In the genomic region with DNA sequence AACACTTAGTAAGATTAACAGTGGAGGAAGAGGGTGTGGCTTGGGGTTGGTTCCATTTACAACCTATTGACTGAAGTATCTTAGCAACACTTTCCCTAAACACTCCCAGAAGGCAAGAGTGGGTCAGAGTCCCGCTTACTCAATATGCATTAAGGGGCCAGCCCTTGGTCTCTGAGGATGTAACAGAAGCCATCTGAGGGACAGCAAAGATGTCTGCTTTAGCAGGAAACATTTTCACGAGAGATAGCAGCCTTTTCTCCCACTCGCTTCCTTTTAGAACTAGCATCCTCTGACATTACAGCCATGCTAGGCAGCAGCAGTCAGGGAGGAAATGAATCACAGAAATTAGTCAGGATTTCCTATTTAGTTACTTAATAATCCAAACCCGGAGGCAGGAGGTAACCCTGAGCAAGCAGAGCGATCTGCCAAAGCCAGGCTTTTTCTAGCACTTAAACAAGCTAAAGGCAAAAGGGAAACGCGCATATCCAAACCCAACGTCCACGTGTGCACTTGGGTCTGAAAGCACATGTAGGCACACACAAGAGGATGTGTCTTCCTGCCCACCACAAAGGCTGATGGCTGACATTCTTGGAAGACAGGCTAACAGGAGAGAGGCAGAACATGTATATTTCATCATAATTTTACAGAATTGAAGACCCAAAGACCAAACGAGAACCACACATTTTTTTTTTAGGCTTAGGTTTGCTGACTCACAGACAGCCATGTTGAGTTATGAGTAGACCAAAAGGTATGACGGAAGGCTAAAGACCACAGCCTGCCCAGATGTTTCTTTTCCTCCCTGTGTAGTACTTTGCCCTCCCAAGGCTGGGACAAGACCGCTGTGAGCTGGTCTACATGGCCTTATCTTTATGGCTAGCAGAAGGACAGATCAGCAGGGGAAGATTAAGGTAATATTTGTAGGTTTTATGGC, we compare ENCODE assay signal across 9 mouse cellular contexts. TPM values are rescaled to one million over a fixed set of nuclear protein-coding genes. Genes with fewer than 3 reads are reported as not detected.
DNase-seq lines count a peak whose midpoint lies in the region; ATAC-seq and TF ChIP-seq lines count a peak whose summit lies in the region.
"Had no signal": no experiment of that assay in that cellular context is flagged by ENCODE, and none has a peak within 500 bp of the region (broad histone marks: within the 10 kb centered on the region; RNA-seq: fewer than 3 reads in every experiment).

No protein-coding gene starts in this region.

- CTCF ChIA-PET in Patski (lab: Charles Lee): no interaction called here

- no peak for TF ChIP-seq CTCF in left cerebral cortex, adult 2 months (IDR thresholded peaks at IDR 0.05)
- TF ChIP-seq CTCF in Patski (IDR thresholded peaks at IDR 0.05): no peak
- no peak for TF ChIP-seq CTCF in embryonic fibroblast, embryonic 13.5 days (IDR thresholded peaks at IDR 0.05; ENCODE audit: borderline replicate concordance, insufficient read depth, low read length)
- no peak for TF ChIP-seq CTCF in intestine, postnatal 0 days (IDR thresholded peaks at IDR 0.05; ENCODE audit: low read depth)
- no peak for TF ChIP-seq CTCF in lung, embryonic 14.5 days (IDR thresholded peaks at IDR 0.05; ENCODE audit: low read depth)
- no peak for TF ChIP-seq CTCF in stomach, postnatal 0 days (IDR thresholded peaks at IDR 0.05; ENCODE audit: low read depth)

- peaks cover 14% of the 10 kb centered on the region for H3K4me1 ChIP-seq in embryonic fibroblast, embryonic 13.5 days (ENCODE audit: control insufficient read depth, insufficient read depth, low read length)
- H3K4me1 ChIP-seq in intestine, postnatal 0 days (replicated peaks; ENCODE audit: control insufficient read depth, insufficient read depth, low read length): peaks cover 11% of the 10 kb centered on the region
- peaks cover 23% of the 10 kb centered on the region for H3K4me1 ChIP-seq in lung, embryonic 14.5 days (ENCODE audit: insufficient read depth)
- H3K4me1 ChIP-seq in stomach, postnatal 0 days (replicated peaks; ENCODE audit: control insufficient read depth, insufficient read depth): peaks cover 2% of the 10 kb centered on the region; the same call in 1 of the 2 replicates
- H3K4me1 ChIP-seq in forebrain, embryonic 16.5 days (replicated peaks; ENCODE audit: control insufficient read depth, insufficient read depth, low read length): no peaks in the 10 kb centered on the region

- DNase-seq in left cerebral cortex, adult 2 months (ENCODE audit: extremely low spot score in 1 of 2, low spot score in 2 of 2): no peak
- DNase-seq in left cerebral cortex, adult 8-10 months (ENCODE audit: low spot score in 2 of 2): no peak
- peak; percentile 64 for DNase-seq in Patski (ENCODE audit: low read depth, low spot score)
- peak; percentile 64 for DNase-seq in lung, embryonic 14.5 days
- DNase-seq in stomach, postnatal 0 days (ENCODE audit: low spot score): peak; percentile 62

- no peaks in the 10 kb centered on the region for H3K27me3 ChIP-seq in Patski
- no peaks in the 10 kb centered on the region for H3K27me3 ChIP-seq in intestine, postnatal 0 days (replicated peaks; ENCODE audit: control insufficient read depth, insufficient read depth, low read length)
- H3K27me3 ChIP-seq in lung, embryonic 14.5 days (ENCODE audit: insufficient read depth, low read length): no peaks in the 10 kb centered on the region
- no peaks in the 10 kb centered on the region for H3K27me3 ChIP-seq in stomach, postnatal 0 days (ENCODE audit: control insufficient read depth, insufficient read depth, low read length)
- H3K27me3 ChIP-seq in forebrain, embryonic 16.5 days (replicated peaks; ENCODE audit: control insufficient read depth, insufficient read depth, low read length): no peaks in the 10 kb centered on the region

- peak overlapping the region; percentile 12; the same call in 1 of the 2 replicates for H3K27ac ChIP-seq in left cerebral cortex, adult 2 months
- H3K27ac ChIP-seq in embryonic fibroblast, embryonic 13.5 days (ENCODE audit: insufficient read depth, low read length): peak overlapping the region; percentile 94
- peak overlapping the region; percentile 96 for H3K27ac ChIP-seq in intestine, postnatal 0 days (ENCODE audit: low read depth, low read length)
- H3K27ac ChIP-seq in lung, embryonic 14.5 days (ENCODE audit: low read depth): peak overlapping the region; percentile 66
- H3K27ac ChIP-seq in stomach, postnatal 0 days (replicated peaks): peak overlapping the region; percentile 89
- no peak overlapping the region for H3K27ac ChIP-seq in forebrain, embryonic 16.5 days (ENCODE audit: low read length)

- in situ Hi-C loops in Patski (cut with MboI; ENCODE audit: low pct_unique_long_range_greater_than_20kb): no loop called here

- no peak overlapping the region for H3K4me3 ChIP-seq in left cerebral cortex, adult 2 months
- 0 out of 2 replicates have a peak overlapping the region, but pooled peaks have one; percentile 10 for H3K4me3 ChIP-seq in embryonic fibroblast, embryonic 13.5 days (ENCODE audit: insufficient read depth, low read length)
- peak overlapping the region; percentile 19 for H3K4me3 ChIP-seq in intestine, postnatal 0 days (ENCODE audit: low read depth, low read length)
- H3K4me3 ChIP-seq in lung, embryonic 14.5 days (ENCODE audit: low read depth, low read length): no peak overlapping the region
- H3K4me3 ChIP-seq in stomach, postnatal 0 days (ENCODE audit: low read depth, low read length): no peak overlapping the region
- no peak overlapping the region for H3K4me3 ChIP-seq in forebrain, embryonic 16.5 days (replicated peaks; ENCODE audit: low read length)

- peak overlapping the region; percentile 55 for H3K4me2 ChIP-seq in intestine, postnatal 0 days (replicated peaks; ENCODE audit: low read depth)
- peak overlapping the region; percentile 16; the same call in 1 of the 2 replicates for H3K4me2 ChIP-seq in lung, embryonic 14.5 days
- peak overlapping the region; percentile 13 for H3K4me2 ChIP-seq in stomach, postnatal 0 days (replicated peaks; ENCODE audit: low read depth)
- H3K4me2 ChIP-seq in forebrain, embryonic 16.5 days (ENCODE audit: low read length): no peak overlapping the region

- H3K9ac ChIP-seq in intestine, postnatal 0 days (ENCODE audit: low read depth, low read length): peak overlapping the region; percentile 11; the same call in 1 of the 2 replicates
- no peak overlapping the region for H3K9ac ChIP-seq in lung, embryonic 14.5 days
- no peak overlapping the region for H3K9ac ChIP-seq in stomach, postnatal 0 days (ENCODE audit: low read length)
- no peak overlapping the region for H3K9ac ChIP-seq in forebrain, embryonic 16.5 days (replicated peaks; ENCODE audit: low read depth, low read length)

- no peak for TF ChIP-seq EP300 in stomach, postnatal 0 days (optimal IDR thresholded peaks at IDR 0.05)

- no peaks in the 10 kb centered on the region for H3K9me3 ChIP-seq in intestine, postnatal 0 days (ENCODE audit: control insufficient read depth)
- H3K9me3 ChIP-seq in lung, embryonic 14.5 days (ENCODE audit: low read depth, low read length): peaks cover 6% of the 10 kb centered on the region; the same call in 1 of the 2 replicates
- no peaks in the 10 kb centered on the region for H3K9me3 ChIP-seq in stomach, postnatal 0 days (ENCODE audit: control insufficient read depth, low read length)
- no peaks in the 10 kb centered on the region for H3K9me3 ChIP-seq in forebrain, embryonic 16.5 days (ENCODE audit: control insufficient read depth, low read length)

- ATAC-seq in Patski: peak; percentile 76
- peak; percentile 93 for ATAC-seq in intestine, postnatal 0 days
- ATAC-seq in lung, embryonic 14.5 days (ENCODE audit: insufficient read depth): peak; percentile 72
- peak; percentile 89 for ATAC-seq in stomach, postnatal 0 days (ENCODE audit: low FRiP score, low TSS enrichment)
- no peak for ATAC-seq in forebrain, embryonic 16.5 days

- intact Hi-C loops in left cerebral cortex, adult 2 months (cut with DNase I): no loop called here

- POLR2A ChIA-PET in Patski (lab: Charles Lee): no interaction called here

- peak; percentile 8; the same call in 1 of the 2 replicates for TF ChIP-seq POLR2A in embryonic fibroblast, embryonic 13.5 days (IDR thresholded peaks at IDR 0.05; ENCODE audit: low read depth, low read length)

- 11% methylated on average over 12 of the region's 12 CpGs for WGBS in intestine, postnatal 0 days
- 45% methylated on average over 12 of the region's 12 CpGs for WGBS in lung, embryonic 14.5 days
- 10% methylated on average over 12 of the region's 12 CpGs for WGBS in stomach, postnatal 0 days
- WGBS in forebrain, embryonic 16.5 days: 76% methylated on average over 12 of the region's 12 CpGs

- H3K36me3 ChIP-seq in intestine, postnatal 0 days (ENCODE audit: control insufficient read depth, insufficient read depth): peaks cover 5% of the 10 kb centered on the region; the same call in 1 of the 2 replicates
- H3K36me3 ChIP-seq in lung, embryonic 14.5 days (ENCODE audit: insufficient read depth): no peaks in the 10 kb centered on the region
- 0 out of 2 replicates have a peak, but pooled peaks cover 3% of the 10 kb centered on the region for H3K36me3 ChIP-seq in stomach, postnatal 0 days (ENCODE audit: control insufficient read depth, insufficient read depth, low read length)
- no peaks in the 10 kb centered on the region for H3K36me3 ChIP-seq in forebrain, embryonic 16.5 days (ENCODE audit: control insufficient read depth, insufficient read depth)

RNA-seq across cellular contexts. Expression of a gene that starts 37.7 kb away (rescaled TPM):
- total RNA-seq in left cerebral cortex, adult 2 months (2021): not detected
- total RNA-seq in left cerebral cortex, adult 8-10 months (2022): not detected
- not detected for polyA plus RNA-seq in Patski (2021)
- polyA plus RNA-seq in embryonic fibroblast, embryonic 13.5 days (2011; ENCODE audit: insufficient read length, low read depth, missing spikeins): not detected in 2 replicates
- polyA plus RNA-seq in intestine, postnatal 0 days (2015; fragmentation: Nextera tagmentation; extraction: Ambion mirVana): not detected in 2 replicates
- not detected in 2 replicates for polyA plus RNA-seq in lung, embryonic 14.5 days (2014; fragmentation: Nextera tagmentation; extraction: Ambion mirVana)
- 0.38 TPM in 1 of 2 replicates, not detected in the other for polyA plus RNA-seq in stomach, postnatal 0 days (2015; fragmentation: Nextera tagmentation; extraction: Ambion mirVana)
- polyA plus RNA-seq in forebrain, embryonic 16.5 days (2015; fragmentation: Nextera tagmentation; extraction: Ambion mirVana): not detected in 2 replicates
- polyA plus RNA-seq: cerebellum, adult 2 months had no signal

RNA-seq across cellular contexts. Expression of a gene that starts 38.4 kb away (rescaled TPM):
- total RNA-seq in left cerebral cortex, adult 2 months (2021): 10 to 100 TPM; 33.9 to 37.1 TPM
- total RNA-seq in left cerebral cortex, adult 8-10 months (2022): 10 to 100 TPM; 35.1 to 39.1 (median 36.4) TPM
- 23.3 TPM for polyA plus RNA-seq in Patski (2021)
- 39.8 and 48.8 TPM in 2 replicates for polyA plus RNA-seq in embryonic fibroblast, embryonic 13.5 days (2011; ENCODE audit: insufficient read length, low read depth, missing spikeins)
- polyA plus RNA-seq in intestine, postnatal 0 days (2015; fragmentation: Nextera tagmentation; extraction: Ambion mirVana): 63.3 and 65.2 TPM in 2 replicates
- 31.7 and 32.4 TPM in 2 replicates for polyA plus RNA-seq in lung, embryonic 14.5 days (2014; fragmentation: Nextera tagmentation; extraction: Ambion mirVana)
- 56.9 and 57.2 TPM in 2 replicates for polyA plus RNA-seq in stomach, postnatal 0 days (2015; fragmentation: Nextera tagmentation; extraction: Ambion mirVana)
- 26.3 and 27.3 TPM in 2 replicates for polyA plus RNA-seq in forebrain, embryonic 16.5 days (2015; fragmentation: Nextera tagmentation; extraction: Ambion mirVana)

Comparison
In these comparisons a context has a peak if more than half of its experiments do, and no peak if none do; other contexts are left out.
1. DNase-seq: peak in Patski (single experiment), lung, embryonic 14.5 days (single experiment) and stomach, postnatal 0 days (single experiment); none in left cerebral cortex, adult 2 months (0 of 2) and left cerebral cortex, adult 8-10 months (0 of 2).
2. H3K4me3 ChIP-seq: peak in embryonic fibroblast, embryonic 13.5 days (single experiment) and intestine, postnatal 0 days (single experiment); none in left cerebral cortex, adult 2 months (single experiment), lung, embryonic 14.5 days (single experiment), stomach, postnatal 0 days (single experiment) and forebrain, embryonic 16.5 days (single experiment).